Mouse (Mus musculus): ENCODE results near the gene Nt5c2.

Nt5c2 gene

DNA sequence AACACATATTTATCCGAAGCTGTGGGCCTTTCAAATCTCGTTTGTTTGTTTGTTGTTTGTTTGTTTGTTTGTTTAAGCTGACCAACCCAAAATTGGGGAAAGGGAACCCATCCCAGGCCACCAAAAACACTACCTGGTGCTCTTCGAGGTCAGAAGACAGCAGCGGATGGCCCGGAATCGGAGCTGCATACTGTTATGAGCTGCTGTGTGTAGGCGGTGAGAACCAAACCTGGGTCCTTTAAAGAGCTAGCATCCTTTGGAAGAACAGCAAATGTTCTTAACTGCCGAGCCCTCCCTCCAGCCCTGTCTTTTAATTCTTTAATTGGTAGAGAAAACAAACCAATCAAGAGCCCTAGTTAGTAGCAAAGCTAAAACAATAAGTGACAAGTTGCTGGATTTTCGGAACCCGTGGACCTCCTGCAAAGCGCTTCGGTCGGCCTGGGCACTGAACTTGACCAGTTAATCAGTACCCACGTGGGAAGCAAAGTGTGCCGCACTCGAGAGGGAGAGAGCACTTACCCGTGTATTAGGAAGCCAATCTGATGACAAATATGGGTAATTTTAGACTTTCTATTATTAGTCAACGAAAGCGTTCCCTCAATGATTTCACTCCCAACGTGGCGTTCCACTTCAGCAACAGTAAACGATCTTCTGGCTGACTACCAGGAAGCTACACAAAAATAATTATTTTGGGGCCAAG lies 45.5 kb downstream of the Nt5c2 start:
- in situ Hi-C loops (cut with MboI; ENCODE audit: low sequenced_read_pairs): no loop called here

DNA sequence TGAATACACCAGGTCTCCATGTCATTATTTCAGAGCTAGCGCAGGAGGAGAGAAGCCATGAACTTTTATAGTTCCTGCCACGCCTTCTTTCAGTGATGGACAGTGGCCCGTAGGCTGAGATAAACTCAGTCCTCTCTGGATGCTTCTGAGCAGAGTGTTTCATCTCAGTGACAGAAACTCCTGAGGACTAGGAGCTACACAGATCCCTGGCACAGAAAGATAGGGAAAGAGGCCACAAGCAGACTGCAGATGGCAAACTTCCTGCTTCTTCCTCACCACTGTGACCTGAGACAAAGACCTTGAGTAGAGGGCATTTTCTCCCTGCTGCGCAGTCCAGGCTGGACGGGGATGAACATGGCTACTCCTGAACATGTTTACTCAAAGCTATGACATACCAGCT lies 46.1 kb downstream of the Nt5c2 start:
- in situ Hi-C loops (cut with MboI; ENCODE audit: low sequenced_read_pairs): no loop called here

DNA sequence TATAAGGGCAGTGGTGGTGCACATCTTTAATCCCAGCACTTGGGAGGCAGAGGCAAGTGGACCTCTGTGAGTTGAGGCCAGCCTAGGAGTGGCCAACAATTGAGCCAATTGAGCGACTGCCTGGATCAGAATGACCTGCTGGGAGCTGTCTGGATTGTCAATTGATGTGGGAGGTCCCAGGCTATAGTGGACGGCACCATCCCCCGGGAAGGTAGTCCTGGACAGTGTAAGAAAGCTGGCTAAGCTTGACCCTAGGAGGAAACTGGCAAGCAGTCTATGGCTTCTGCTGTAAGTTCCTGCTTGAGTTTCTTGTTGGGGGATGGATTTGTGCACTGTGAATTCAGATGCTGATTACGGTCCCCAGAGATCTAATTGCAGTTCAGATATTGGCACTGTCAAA lies 47.1 kb downstream of the Nt5c2 start:
- in situ Hi-C loops (cut with MboI; ENCODE audit: low sequenced_read_pairs): no loop called here

DNA sequence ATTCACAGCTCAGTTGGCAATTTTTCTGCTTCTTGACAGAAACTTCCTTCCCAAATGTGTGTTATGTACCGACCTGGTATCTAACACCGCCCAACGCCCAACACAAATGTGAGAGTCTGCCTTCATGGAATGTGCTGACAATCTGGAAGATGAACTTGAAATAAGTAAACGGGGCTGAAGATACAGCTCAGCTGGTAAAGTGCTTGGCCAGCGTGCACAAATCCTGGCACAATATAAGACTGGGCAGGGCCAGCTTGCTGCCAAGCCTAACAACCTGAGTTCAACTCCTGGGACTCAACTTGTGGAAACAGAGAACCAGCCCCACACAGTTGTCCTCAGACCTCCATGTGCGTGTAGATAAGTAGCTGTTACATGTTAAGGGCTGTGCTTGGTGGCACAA lies 48.6 kb downstream of the Nt5c2 start:
- in situ Hi-C loops (cut with MboI; ENCODE audit: low sequenced_read_pairs): no loop called here

DNA sequence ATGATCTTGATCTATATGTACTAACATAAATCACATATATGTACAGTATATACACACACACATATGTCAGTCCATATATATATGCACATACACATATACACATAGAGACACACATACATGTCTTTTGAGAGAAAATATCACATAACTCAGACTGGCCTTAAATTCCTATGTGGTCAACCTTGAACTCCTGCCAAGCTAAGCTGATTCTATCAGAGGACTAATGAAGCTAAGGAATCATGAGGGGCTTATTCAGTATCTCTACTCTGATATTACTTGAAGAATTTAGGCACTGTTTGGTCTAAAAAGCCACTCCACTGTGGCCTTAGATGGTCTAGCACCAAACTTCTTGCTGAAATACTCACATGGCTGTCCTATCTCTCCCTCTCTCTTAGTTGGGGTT lies 49.5 kb downstream of the Nt5c2 start:
- in situ Hi-C loops (cut with MboI; ENCODE audit: low sequenced_read_pairs): no loop called here

DNA sequence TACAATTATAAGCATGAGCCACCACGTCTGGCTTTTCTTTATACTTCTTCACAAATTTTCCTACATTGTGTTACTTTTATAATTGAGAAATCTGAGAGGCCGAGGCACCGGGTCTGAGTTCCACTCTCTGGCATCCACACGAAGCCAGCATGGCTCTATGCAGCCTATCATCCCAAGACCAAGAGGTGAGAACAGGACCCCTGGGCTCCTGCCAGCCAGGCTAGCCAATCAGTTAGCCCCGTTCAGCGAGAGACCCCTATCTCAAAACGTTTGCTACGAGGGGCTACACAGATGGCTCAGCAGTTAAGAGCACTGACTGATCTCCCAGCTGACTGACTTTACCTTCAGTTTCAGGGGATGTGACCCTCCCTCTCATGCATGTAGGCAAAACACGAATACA lies 50.6 kb downstream of the Nt5c2 start:
- in situ Hi-C loops (cut with MboI; ENCODE audit: low sequenced_read_pairs): no loop called here

DNA sequence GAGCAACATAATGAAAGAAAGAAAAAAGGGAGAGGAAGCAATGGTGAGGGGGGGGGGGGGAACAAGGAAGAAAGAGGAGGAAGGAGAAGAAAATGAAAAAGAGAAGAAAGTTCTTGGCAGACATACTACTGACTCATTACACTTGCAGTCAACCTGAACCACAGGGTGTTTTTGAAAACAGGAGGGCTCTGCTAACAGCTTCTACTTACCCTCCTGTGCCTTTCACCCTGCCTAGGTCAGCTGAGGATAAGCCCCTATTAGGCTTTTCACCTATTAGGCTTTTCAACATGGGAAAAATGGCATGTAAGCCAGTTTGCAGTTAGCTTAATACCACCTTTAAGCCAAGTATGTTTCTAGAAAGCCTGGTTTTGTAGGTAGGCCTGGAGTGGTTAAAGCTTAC lies 51.5 kb downstream of the Nt5c2 start:
- in situ Hi-C loops (cut with MboI; ENCODE audit: low sequenced_read_pairs): no loop called here

DNA sequence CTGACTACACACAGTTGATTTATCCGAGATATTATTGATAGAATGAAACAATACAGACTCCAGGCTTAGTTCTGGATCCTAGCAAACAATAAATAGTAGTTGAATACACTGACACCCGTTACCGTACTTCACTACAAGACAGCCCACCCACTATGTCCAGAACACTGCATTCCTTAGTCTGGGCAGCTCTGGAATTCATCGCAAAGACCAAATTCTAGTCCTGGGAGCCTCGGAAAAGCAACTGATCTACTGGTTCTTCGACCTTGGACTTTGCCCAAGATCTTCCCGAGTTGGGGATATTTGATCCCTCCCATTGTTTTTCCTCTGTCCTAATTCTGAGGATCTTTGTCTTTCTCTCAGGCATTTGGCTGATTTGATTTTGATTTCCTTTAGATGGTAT lies 52.1 kb downstream of the Nt5c2 start:
- in situ Hi-C loops (cut with MboI; ENCODE audit: low sequenced_read_pairs): no loop called here

DNA sequence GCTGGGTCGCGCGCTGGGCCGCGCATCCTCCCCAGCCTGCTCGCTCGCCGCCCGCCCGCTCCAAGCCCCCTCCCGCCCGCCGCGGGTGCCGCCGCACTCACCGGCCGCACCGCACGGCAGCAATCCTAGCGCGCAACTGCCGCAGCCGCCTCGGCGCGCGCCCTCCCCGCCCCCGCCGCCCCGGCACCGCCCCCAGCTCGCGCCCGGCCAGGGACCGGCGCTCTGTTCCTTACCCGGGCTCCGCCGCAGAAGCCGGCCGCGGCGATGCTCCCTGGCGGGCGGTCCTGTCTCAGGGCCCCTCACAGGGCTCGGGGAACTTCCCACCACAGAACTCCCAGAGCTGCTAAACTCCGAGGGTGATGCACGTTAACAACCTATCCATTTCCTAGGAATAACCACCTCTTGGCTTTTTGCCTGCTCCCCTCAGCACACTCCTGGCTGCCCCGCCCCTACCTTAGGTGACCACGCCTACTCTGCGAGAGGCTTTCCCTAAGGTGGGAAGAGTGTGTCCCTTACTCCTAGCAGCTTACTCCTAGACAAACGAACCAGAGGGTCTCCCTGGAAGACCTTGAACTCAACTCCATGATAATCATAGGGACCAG lies 52.7 kb downstream of the Nt5c2 start:
- in situ Hi-C loops (cut with MboI; ENCODE audit: low sequenced_read_pairs): no loop called here

DNA sequence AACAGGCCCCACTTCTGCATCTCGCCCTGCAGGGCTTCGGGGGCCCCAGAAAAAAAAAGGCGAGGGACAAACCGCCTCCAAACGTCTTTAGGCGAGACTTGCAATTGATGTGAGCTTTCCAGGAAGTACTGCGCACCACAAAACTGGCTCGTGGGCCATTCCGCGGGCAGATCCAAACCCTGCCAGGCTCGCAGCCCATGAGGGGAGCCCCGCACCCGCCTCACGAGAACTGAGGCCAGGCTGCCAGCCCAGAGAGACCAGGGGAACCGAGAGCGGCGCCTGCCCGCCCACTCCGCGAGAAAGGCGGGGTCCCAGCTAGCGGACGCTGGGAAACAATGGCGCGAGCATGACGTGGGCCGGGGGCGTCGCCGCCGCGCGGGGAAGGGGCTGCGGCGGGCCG lies 53.3 kb downstream of the Nt5c2 start:
- in situ Hi-C loops (cut with MboI; ENCODE audit: low sequenced_read_pairs): no loop called here

DNA sequence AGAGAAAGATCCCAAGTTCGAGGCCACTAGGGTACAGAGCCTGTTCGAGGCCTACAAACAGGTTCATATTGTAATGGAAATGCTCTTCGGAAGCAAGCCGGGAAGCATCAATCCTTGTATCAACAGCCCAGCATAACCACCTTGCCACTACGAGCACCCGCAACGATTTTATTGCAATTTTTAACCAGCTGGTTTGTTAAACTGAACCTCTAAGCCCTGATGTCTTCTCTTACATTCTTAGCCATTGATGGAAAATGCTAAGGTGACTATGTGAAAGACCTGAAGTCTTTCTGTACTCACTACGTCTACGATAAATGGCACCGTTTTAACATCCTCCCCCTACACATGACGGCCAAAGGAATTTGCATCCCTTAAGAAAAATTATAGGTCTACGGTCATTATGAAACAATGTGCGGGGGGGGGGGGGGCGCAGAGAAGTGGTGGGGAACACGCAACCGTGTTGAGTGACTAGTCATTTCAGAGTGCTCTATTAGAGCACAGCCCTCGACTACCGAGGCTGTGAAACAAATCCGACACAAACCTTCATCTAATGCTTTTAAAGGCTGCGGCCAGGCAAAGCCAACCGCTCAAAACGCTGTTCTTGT lies 53.8 kb downstream of the Nt5c2 start:
- in situ Hi-C loops (cut with MboI; ENCODE audit: low sequenced_read_pairs): no loop called here

DNA sequence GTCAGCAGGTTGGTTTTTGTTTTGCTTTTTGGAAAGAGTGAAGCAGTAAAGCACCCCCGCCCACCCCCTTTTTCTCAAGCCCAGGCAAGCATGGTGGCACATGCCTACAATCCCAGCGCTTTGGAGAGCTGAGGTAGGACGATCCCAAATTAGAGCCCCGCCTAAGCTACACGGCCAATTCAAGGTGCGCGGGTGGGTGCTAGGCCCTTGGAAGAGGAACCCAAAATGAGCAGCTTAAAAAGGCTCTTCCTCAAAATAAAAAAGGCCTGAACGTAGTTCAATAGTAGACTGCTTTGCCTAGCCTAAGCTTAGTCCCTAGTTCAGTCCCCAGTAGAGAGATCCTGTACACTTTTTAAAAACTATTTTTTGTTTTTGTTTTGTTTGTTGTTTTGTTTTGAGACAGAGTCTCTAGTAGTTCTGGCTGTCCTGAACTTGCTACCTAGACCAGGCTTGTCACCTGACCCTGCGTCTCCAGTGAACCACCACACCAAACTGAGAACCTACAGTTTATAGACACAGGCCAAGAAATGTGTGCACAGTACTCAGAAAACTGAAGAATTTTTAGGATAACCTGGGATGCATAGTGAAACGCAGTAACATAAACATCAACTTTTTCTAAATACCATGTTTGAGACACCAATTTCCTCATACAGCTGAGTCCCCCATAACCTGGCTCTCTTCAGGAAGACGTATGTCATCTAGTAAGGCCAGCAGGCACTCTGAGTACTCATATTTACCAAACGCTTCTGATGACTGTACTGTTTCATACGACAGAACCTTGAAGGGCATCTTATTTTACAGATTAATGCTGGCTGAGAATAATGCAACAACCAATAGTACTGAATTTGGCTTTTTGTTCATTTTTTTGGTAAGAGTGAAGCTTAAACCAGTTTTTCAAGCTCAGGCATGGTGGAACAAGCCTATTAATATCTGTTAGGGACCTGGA lies 54.6 kb downstream of the Nt5c2 start:
- in situ Hi-C loops (cut with MboI; ENCODE audit: low sequenced_read_pairs): no loop called here

DNA sequence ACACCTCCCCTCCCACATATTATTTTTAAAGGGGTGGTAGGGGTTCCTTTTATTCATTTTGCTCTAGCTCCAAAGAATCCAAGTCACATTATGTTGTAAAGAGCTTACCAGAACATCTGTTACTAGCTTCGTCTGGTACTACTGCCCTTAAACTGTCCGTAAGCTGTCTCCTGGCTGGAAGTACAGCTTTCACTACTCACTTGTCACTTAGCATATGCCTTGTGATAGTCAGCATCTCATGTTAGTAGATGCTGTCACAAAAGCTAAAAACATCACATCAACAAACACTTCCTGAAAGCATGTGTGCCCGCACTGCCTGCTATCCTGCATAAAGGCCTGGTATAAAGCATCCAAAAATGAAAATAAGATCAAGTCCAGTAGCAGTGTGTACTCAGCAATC lies 55.4 kb downstream of the Nt5c2 start:
- in situ Hi-C loops (cut with MboI; ENCODE audit: low sequenced_read_pairs): no loop called here

DNA sequence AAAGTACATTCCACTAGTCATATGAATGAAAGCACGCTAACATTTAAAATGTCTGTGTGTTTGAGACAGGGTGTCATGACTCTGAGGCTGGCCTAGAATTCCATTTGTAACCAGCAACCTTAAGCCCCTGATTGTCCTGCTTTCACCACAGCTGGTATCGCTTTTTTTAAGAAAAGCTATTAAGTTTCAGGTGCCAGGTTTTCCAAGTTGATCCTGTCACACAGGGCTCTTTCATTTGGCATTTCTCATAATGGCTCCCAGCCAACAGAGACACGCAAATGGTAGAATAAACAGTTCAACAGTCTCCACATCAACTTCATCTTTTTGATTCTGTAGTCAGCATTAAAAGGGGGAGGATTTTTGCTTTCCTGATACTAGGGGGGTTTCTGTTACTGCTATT lies 56.4 kb downstream of the Nt5c2 start:
- in situ Hi-C loops (cut with MboI; ENCODE audit: low sequenced_read_pairs): no loop called here

DNA sequence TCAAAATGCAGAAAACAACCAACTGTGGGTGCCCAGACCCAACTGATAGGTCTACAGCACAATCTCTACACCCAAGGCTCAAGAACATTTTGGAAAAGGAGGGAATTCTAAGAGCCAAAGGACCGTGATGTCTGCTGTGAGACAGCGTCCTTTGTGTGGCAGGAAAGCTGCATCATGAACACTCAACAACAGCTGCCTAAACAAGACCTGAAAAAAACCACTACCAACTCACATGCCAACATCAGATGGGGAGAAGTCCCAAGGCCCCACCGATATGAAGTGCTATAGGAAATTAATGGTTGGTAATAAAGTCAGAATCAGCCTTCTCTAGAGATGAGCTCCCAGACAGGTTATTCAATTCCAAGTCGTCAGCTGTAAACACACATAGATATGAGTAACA lies 57.0 kb downstream of the Nt5c2 start:
- in situ Hi-C loops (cut with MboI; ENCODE audit: low sequenced_read_pairs): no loop called here

DNA sequence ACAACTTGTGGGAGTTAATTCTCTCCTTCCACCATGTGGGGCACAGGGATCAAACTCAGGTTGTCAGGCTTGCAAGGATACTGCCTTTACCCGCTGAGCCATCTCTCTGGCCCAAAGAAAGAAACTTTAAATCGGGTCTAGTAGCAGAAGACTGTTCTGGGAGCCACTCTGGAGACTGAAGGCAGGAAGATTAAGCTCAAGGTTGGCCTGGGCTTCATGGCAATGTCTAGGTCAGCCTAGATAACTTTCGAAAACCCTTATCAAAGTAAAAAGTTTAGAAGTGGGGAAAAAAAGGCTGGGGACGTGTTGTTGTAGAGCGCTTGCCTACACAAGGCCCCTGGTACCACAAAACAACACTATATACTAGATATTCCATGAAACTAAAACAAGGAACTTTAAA lies 58.0 kb downstream of the Nt5c2 start:
- in situ Hi-C loops (cut with MboI; ENCODE audit: low sequenced_read_pairs): no loop called here

DNA sequence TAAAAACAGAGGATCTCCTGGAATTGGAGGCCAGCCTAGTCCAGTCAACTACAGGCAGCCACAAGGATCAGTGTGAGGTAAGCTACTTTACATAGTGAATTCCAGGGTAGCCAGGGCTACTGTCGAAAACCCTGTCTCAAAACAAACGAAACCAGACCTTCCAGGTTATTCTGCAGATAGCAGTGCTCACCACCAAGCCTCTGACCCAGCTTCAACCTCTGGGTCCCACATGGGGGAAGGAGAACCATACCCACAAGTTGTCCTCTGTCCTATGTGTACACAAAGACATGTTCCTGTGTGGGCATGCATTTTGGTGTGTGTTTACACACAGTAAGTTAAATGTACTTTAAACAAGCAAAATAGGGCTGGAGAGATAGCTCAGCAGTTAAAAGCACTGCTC lies 58.5 kb downstream of the Nt5c2 start:
- in situ Hi-C loops (cut with MboI; ENCODE audit: low sequenced_read_pairs): no loop called here

DNA sequence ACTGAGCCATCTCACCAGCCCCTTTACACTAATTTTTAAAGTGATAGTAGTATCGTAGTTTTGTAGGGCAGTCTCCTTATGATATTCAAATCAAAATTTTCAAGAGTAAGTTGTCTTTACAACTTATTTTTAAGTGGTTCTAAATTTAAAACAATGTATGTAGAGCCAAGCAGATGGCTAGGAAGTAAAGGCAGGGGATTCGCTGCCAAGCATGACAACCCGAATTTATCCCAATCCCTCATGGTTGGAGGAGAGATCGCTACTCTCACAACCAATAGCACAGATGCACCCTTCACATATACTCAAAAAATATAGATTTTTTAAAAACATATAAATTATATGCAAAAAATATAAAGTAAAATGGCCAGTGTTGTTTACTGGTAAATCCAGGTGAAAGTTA lies 59.3 kb downstream of the Nt5c2 start:
- in situ Hi-C loops (cut with MboI; ENCODE audit: low sequenced_read_pairs): no loop called here

DNA sequence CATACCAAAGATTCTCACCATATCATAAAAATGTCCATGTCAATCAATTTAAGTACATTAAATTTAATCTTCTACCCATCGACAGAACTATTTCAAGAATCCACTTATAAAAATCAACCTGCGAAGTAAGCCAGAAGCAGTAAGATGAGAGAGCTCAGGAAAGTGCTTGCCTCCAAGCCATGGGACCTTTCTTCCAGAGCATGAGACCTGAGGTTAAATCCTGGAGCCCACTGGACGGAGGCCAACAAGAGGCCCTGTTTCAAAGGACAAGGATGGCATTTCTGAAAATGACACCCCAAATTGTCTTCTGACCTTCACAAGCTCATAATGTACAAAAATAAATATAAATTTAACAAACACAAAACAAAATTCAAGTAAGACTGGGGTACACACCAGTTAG lies 61.4 kb downstream of the Nt5c2 start:
- in situ Hi-C loops (cut with MboI; ENCODE audit: low sequenced_read_pairs): no loop called here

DNA sequence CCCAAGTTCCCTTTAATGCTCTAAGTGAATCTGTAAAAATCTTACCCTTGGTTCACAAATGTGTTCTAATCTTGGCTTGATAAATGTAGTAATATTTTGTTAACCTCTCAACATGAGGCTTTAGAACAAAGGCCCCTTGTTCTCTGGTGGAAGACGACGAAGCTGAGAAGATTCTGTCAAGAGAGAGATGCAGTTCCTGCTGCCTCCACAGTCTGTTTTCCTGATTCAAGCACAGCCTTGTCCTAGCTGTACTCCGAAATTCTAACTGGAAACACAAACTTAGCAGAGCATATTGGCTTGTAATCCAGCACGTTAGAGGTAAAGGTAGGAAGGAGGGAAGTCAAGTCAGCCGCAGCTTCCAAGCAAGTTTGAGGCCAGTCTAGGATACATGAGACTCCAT lies 62.0 kb downstream of the Nt5c2 start:
- in situ Hi-C loops (cut with MboI; ENCODE audit: low sequenced_read_pairs): no loop called here

DNA sequence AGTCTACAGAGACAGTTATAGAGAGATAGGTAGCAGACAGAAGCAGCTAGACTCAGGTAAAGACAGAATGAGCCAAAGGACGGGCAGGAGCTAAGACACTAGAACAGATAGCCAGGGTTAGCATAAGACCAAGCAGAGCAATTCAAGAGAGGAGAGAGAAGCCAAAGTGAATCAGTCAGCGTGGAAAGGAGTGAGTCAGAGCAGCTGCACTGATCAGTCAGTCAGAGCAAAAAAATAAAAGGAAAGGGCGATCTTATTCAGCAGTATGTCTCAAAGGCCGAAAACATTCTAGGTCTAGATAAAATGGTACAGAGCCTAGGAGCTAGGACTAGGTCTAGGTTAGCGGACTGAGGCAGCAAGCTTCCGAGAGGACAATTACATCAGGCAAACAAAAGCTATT lies 70.6 kb downstream of the Nt5c2 start:
- in situ Hi-C loops (cut with MboI; ENCODE audit: low sequenced_read_pairs): no loop called here

DNA sequence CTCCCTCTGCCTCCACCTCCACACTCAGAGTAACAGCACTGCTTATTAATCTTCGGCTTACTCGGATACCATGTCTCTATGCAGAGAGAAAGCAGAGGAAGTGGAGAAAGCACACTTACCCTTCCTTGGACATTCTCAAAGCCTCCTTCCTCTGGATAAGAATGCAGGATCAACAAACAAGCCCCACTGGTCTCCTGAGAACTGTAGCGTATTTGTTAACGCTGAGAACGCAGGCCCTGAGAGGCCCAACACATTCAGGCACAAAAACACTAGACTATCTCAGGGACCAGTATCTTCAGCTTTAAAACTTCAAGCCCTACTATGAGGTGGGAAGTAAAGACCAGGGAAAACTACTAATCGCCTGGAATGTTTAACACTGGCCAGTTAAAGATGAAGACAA lies 77.8 kb downstream of the Nt5c2 start:
- in situ Hi-C loops (cut with MboI; ENCODE audit: low sequenced_read_pairs): no loop called here

Measured in CH12F3 (cell line).